ENCODE assay signal across 14 mouse cellular contexts in genomic region chr16:85195622-85196021, GRCm38 (mm10). TPM values are rescaled to one million over a fixed set of nuclear protein-coding genes. Genes with fewer than 3 reads are reported as not detected.
DNase-seq lines count a peak whose midpoint lies in the region; ATAC-seq and TF ChIP-seq lines count a peak whose summit lies in the region.
"Had no signal": no experiment of that assay in that cellular context is flagged by ENCODE, and none has a peak within 500 bp of the region (broad histone marks: within the 10 kb centered on the region; RNA-seq: fewer than 3 reads in every experiment).

No protein-coding gene starts in this region.

- no peak overlapping the region for H3K9ac ChIP-seq in limb, embryonic 13.5 days
- no peak overlapping the region for H3K9ac ChIP-seq in limb, embryonic 14.5 days (ENCODE audit: low read depth, low read length, severe bottlenecking)
- H3K9ac ChIP-seq in forebrain, postnatal 0 days: no peak overlapping the region
- H3K9ac ChIP-seq: hindbrain, embryonic 12.5 days had no signal

- H3K36me3 ChIP-seq in limb, embryonic 13.5 days: no peaks in the 10 kb centered on the region
- no peaks in the 10 kb centered on the region for H3K36me3 ChIP-seq in limb, embryonic 10.5 days
- no peaks in the 10 kb centered on the region for H3K36me3 ChIP-seq in limb, embryonic 14.5 days (ENCODE audit: control insufficient read depth, insufficient read depth, low read length)
- no peaks in the 10 kb centered on the region for H3K36me3 ChIP-seq in forebrain, postnatal 0 days (ENCODE audit: insufficient read depth)
- H3K36me3 ChIP-seq: hindbrain, embryonic 12.5 days; midbrain, embryonic 10.5 days had no signal

- H3K27me3 ChIP-seq in limb, embryonic 13.5 days: no peaks in the 10 kb centered on the region
- no peaks in the 10 kb centered on the region for H3K27me3 ChIP-seq in limb, embryonic 10.5 days (ENCODE audit: low read depth, poor library complexity, severe bottlenecking)
- H3K27me3 ChIP-seq in limb, embryonic 14.5 days (ENCODE audit: control insufficient read depth, insufficient read depth, low read length): no peaks in the 10 kb centered on the region
- no peaks in the 10 kb centered on the region for H3K27me3 ChIP-seq in forebrain, postnatal 0 days (ENCODE audit: insufficient read depth, low read length)
- H3K27me3 ChIP-seq: hindbrain, embryonic 12.5 days had no signal

- no peak overlapping the region for H3K4me3 ChIP-seq in limb, embryonic 13.5 days
- no peak overlapping the region for H3K4me3 ChIP-seq in limb, embryonic 10.5 days
- no peak overlapping the region for H3K4me3 ChIP-seq in limb, embryonic 14.5 days (replicated peaks; ENCODE audit: low read length)
- no peak overlapping the region for H3K4me3 ChIP-seq in forebrain, postnatal 0 days (ENCODE audit: low read depth, low read length)
- H3K4me3 ChIP-seq: hindbrain, embryonic 12.5 days; midbrain, embryonic 10.5 days had no signal

- H3K9me3 ChIP-seq in limb, embryonic 13.5 days: no peaks in the 10 kb centered on the region
- no peaks in the 10 kb centered on the region for H3K9me3 ChIP-seq in limb, embryonic 10.5 days (replicated peaks)
- H3K9me3 ChIP-seq in limb, embryonic 14.5 days (ENCODE audit: control insufficient read depth, low read length): no peaks in the 10 kb centered on the region
- H3K9me3 ChIP-seq in forebrain, postnatal 0 days (ENCODE audit: low read length): no peaks in the 10 kb centered on the region
- H3K9me3 ChIP-seq: hindbrain, embryonic 12.5 days; midbrain, embryonic 10.5 days had no signal

- no peak for TF ChIP-seq CTCF in forebrain, postnatal 0 days (IDR thresholded peaks at IDR 0.05; ENCODE audit: low read depth)

- H3K4me2 ChIP-seq in limb, embryonic 13.5 days (replicated peaks): no peak overlapping the region
- H3K4me2 ChIP-seq in limb, embryonic 14.5 days (replicated peaks; ENCODE audit: low read depth, low read length, severe bottlenecking): no peak overlapping the region
- no peak overlapping the region for H3K4me2 ChIP-seq in forebrain, postnatal 0 days (ENCODE audit: low read depth)
- H3K4me2 ChIP-seq: hindbrain, embryonic 12.5 days had no signal

- 70% methylated on average over 6 of the region's 6 CpGs for WGBS in limb, embryonic 13.5 days
- 81% methylated on average over 6 of the region's 6 CpGs for WGBS in limb, embryonic 10.5 days
- 69% methylated on average over 6 of the region's 6 CpGs for WGBS in limb, embryonic 14.5 days
- 70% methylated on average over 6 of the region's 6 CpGs for WGBS in forebrain, postnatal 0 days

- ATAC-seq in limb, embryonic 13.5 days (ENCODE audit: low FRiP score, low read depth): peak; percentile 69; the same call in 1 of the 2 replicates
- peak; percentile 62; the same call in 1 of the 2 replicates for ATAC-seq in limb, embryonic 14.5 days (ENCODE audit: low FRiP score, low read depth)
- ATAC-seq in forebrain, postnatal 0 days: no peak
- ATAC-seq: forebrain, embryonic 14.5 days had no signal

- no peak overlapping the region for H3K27ac ChIP-seq in limb, embryonic 13.5 days
- no peak overlapping the region for H3K27ac ChIP-seq in limb, embryonic 10.5 days
- no peak overlapping the region for H3K27ac ChIP-seq in limb, embryonic 14.5 days (replicated peaks; ENCODE audit: low read depth, low read length)
- no peak overlapping the region for H3K27ac ChIP-seq in forebrain, postnatal 0 days (ENCODE audit: low read depth, low read length)
- H3K27ac ChIP-seq: hindbrain, embryonic 12.5 days; midbrain, embryonic 10.5 days had no signal

- H3K4me1 ChIP-seq in limb, embryonic 13.5 days: no peaks in the 10 kb centered on the region
- no peaks in the 10 kb centered on the region for H3K4me1 ChIP-seq in limb, embryonic 10.5 days
- no peaks in the 10 kb centered on the region for H3K4me1 ChIP-seq in limb, embryonic 14.5 days (ENCODE audit: control insufficient read depth, insufficient read depth, low read length)
- H3K4me1 ChIP-seq in forebrain, postnatal 0 days (ENCODE audit: insufficient read depth): no peaks in the 10 kb centered on the region
- H3K4me1 ChIP-seq: hindbrain, embryonic 12.5 days had no signal

- DNase-seq in gastrocnemius, adult 18-20 months (ENCODE audit: low spot score): peak; percentile 36
- DNase-seq in gastrocnemius, postnatal 4 days (ENCODE audit: low spot score in 2 of 2): no peak
- DNase-seq in limb, embryonic 10.5 days (ENCODE audit: low spot score): no peak
- DNase-seq in heart, adult 8-10 months (ENCODE audit: low spot score): peak; percentile 76
- DNase-seq in limb, embryonic 14.5 days (ENCODE audit: low spot score): no peak
- DNase-seq in forebrain, postnatal 0 days: no peak
- no peak for DNase-seq in embryo, embryonic 10 days (ENCODE audit: low spot score)
- DNase-seq: adrenal gland, adult 8-10 months; B cell, adult 2 months; right cerebral cortex, adult 18-20 months had no signal

- TF ChIP-seq POLR2A in limb, embryonic 14.5 days (IDR thresholded peaks at IDR 0.05; ENCODE audit: borderline replicate concordance, extremely low read depth, insufficient read depth, insufficient read length): no peak

RNA-seq across cellular contexts. Expression of gene App, which starts 22.1 kb away (rescaled TPM):
- 10 to 100 TPM; 68.7 to 96.8 TPM for total RNA-seq in gastrocnemius, adult 18-20 months (2021)
- total RNA-seq in gastrocnemius, postnatal 4 days (2021): 100 to 1,000 TPM; 259 to 283 TPM
- 180 and 183 TPM in 2 replicates for polyA plus RNA-seq in limb, embryonic 13.5 days (2015; fragmentation: Nextera tagmentation; extraction: Ambion mirVana)
- 80.2 and 94.7 TPM in 2 replicates for polyA plus RNA-seq in limb, embryonic 10.5 days (2016; fragmentation: Nextera tagmentation; extraction: Ambion mirVana)
- 100 to 1,000 TPM; 121 to 133 (median 126) TPM for total RNA-seq in heart, adult 8-10 months (2022)
- polyA plus RNA-seq in limb, embryonic 14.5 days (2012; rRNA removed): 307 and 326 TPM in 2 replicates
- polyA plus RNA-seq in limb, embryonic 14.5 days (2014; fragmentation: Nextera tagmentation; extraction: Ambion mirVana): 206 and 221 TPM in 2 replicates
- 368 and 493 TPM in 2 replicates for total RNA-seq in forebrain, postnatal 0 days (2014; rRNA removed)
- polyA plus RNA-seq in forebrain, postnatal 0 days (2015; fragmentation: Nextera tagmentation; extraction: Ambion mirVana): 289 and 433 TPM in 2 replicates

Comparison
In these comparisons a context has a peak if more than half of its experiments do, and no peak if none do; other contexts are left out.
1. DNase-seq: peak in gastrocnemius, adult 18-20 months (single experiment) and heart, adult 8-10 months (single experiment); none in gastrocnemius, postnatal 4 days (0 of 2), limb, embryonic 10.5 days (single experiment), limb, embryonic 14.5 days (single experiment), forebrain, postnatal 0 days (single experiment) and embryo, embryonic 10 days (single experiment).